Mouse (Mus musculus) brain, adult 2 months (tissue): ENCODE data around the gene Aknad1.

Experiments used
- DNase-seq: peaks from one replicate; pipeline ENCODE4 v3.0.0; 2011; ENCODE audit warnings: low read depth, low spot score

Gene Aknad1

DNA sequence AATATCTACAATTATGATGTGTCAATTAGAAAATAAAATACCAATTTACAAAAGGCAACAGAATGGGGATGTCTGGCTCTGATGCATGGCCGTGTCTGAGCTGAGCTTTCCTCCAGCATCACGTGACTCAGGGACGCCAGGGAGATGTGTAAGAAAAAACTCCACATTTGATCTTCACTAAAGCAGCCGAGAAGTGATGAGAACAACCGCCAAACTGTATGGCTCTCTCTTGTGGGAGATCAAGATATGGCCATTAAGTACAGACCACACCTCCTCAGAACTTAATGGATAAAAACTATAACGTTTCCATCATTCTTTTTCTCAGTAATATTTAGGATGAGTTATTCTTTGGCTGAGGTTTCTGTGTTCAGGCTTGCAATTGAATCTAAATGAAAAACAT lies 11.6 kb downstream of the Aknad1 start:
- no peak for DNase-seq

DNA sequence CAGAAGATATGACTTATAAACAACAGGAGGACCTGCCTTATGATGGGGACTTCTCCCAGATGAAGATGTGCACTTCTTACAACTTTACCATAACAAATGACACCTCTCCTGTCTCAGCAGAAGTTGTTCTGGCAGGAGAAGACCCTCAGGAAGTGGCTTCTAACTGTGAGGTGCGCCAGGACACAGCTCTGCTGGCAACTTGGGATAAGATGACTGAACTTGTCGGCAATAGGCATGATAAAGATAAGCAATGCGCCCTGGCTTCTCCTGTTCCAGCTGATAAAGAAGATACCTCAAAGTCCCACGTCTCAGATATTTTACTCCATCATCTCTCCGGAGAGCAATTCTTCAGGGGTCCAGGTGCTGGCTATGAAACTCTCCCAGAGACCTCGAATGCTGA lies 12.2 kb downstream of the Aknad1 start:
- DNase-seq: no peak

DNA sequence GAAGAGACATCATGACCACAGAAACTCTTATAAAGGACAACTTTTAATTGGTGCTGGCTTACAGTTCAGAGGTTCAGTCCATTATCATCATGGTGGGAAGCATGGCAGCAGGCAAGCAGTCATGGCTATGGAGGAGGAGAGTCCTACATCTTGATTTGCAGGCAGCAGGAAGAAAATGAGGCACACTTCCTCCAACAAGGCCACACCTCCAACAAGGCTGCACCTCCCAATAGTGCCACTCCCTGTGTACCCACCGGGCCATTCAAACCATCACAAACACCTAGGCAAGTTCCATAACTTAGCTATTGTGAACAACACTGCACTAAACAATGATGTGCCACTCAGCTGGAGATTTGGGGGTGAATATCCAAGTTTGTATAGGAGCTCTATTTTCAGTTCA lies 15.1 kb downstream of the Aknad1 start:
- DNase-seq: no peak

DNA sequence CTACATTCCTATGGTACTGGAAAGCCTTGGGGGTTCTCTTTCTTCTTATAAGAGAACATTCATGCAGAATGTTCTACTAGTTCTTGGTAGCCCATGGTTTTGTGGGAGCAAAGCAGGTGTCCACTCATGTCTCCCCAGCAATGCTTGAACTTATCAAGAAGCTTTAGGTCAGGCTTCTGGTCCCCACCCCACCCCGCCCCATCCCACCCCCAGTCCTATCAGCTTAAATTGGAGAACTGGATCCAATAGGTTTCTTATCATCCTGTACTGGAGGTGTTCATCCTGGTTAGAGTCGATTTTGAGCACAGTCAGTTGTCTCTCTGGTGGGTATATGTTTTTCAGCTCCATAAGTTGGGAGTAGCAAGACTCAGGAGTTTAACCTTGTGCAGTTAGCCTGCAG lies 16.1 kb downstream of the Aknad1 start:
- DNase-seq: no peak

DNA sequence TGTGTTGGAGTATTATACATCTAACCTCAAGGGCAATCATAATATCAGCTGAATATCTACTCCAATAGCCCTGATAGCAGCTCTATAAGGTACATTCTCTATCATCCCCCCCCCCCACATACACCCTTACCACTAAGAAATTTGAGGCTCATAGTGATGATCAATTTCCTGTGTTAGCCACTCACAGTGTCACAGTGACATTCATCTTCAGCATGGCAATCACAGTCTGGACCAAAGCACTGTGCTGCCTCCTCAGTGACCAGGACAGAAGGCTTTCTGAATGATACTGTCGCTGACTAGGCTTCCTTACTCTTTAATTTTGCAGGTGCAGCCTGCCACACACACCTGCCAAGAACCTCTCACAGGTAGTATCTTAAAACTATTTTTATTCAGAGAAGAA lies 16.7 kb downstream of the Aknad1 start:
- no peak for DNase-seq

DNA sequence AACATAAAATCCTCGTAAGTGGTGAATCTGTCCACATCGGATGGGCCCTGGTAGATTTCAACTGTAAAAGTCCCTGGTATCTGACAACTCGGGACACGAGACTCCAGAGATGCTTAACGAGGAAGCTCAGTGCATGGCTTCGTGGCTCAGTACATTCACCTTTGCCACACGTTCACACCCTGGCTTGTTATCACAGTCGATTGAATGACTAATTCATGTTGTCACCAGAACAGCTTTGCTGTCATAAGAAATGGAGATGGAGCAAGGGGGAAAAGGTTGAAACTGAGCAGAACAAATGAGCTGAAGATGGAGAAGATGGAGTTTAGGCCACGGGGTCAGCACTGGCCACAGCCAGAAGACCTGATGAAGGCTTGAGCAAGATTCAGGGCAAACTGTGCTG lies 18.1 kb downstream of the Aknad1 start:
- no peak for DNase-seq

DNA sequence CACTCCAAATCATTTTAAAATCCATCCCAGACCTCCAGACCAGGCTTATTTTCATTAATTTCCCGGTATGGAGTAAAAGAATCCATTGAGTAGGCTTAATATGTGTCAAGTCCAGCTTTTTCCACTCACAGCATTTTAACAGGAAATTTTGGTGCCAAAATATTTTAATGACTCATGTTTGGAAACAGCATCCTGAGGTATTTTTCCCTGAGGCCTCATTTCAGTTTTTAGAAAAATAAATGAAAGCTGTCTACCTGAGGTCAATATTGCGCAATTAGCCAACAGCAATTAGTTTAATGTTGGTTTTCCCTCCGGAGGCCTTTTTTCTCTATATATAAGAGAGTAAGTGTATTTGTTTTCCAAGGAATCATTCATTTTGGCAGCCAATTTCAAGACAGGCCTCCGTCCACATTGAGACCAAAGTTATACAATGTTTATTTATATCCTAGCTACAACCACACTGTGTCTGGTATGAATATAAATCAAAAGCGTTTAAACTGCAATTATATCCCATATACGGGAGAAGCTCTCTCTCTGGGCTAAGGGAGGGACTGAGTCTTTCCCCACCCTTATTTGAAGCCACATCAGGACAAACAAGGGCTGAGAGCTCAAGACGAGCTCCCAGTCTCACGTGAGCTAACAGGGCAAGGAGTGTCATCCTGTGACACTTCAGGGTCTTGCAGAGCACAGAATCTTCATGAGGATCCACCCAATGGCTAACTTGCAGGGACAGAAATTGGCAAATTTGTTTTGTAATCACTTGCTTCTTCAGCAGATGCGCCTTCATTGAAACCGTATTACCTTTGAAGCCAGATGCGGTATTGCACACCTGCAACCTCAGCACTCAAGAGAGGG lies 20.3 kb downstream of the Aknad1 start:
- peak; percentile 25 for DNase-seq

DNA sequence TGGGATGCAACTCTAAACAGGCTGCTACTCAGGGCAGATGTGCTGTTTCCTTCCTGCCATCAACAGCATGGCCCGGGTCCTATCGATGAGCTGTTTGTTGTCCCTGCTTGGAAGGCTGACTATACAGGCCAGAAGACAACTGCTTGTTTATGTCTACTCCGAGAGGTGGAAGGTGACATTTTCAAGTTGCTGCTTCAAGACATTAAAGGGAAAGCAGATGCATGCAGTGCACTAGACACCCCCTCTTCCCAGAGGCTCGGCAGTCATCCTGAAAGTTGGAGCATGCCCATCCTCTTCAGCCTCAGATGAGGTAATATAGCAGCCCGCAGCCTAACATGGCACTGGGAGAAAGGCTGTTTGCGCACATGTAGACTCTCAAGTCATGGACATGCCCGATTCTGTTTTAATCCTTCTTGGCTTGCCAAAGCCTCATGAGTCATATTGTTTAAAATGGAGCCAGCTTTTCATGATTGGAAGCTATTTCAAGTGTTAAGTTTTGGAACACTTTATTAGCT lies 23.2 kb downstream of the Aknad1 start:
- DNase-seq: peak; percentile 82

DNA sequence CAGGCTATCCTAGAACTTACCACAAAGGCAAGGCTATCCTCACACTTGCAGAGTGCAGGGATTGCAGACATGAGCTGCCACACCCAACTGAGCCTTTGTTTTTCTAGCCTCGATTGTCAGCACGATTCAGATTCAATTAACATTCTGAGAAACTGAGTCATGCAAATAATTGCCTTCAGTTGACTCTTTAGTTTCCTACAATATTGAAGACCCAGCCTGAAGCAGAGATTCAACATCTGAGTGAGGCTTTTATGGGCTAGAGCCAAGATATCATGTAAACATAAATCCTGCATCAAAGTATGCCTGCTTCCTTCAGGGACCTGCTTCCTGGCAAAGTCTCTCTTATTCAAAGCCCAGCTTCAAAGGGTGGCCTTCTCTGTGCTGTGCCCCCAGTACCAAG lies 24.2 kb downstream of the Aknad1 start:
- no peak for DNase-seq

DNA sequence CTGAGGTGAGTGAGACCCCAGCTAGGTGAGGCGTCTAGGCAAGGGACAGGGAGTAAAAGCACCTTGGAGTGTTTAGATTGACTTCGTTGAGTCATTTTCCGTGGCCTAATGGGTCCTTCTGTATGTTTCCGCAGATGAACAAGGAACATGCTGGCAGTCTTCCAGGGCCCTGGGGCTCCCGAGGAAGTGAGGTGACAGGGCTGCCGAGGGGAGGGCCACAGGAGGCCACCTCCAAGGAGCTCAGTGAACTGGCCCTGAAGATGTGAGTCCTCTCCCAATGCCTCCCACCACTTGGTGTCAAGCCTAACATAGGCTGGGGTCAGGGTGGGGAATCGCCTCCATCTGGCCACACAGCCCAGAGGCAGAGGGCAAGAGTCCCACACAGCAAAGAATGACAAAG lies 25.5 kb downstream of the Aknad1 start:
- DNase-seq: no peak

DNA sequence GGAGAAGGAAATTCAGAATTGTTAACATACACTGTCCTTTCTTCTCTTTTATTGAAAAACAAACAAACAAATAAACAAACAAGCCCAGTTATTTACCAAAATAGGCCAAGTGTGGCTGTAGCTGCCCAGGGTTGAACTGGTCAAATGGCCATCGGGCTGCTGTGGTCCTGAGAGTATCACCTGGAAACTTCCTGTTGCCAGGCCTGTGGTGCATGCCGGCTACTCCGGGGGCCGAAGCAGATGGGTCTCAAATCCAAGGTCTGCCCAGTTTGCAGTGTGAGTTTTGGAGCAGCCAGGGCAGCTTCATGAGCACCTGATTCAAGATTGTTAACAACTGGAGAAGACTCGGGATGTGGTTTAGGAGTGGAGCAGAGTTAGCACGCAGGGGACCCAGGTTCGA lies 26.0 kb downstream of the Aknad1 start:
- no peak for DNase-seq

DNA sequence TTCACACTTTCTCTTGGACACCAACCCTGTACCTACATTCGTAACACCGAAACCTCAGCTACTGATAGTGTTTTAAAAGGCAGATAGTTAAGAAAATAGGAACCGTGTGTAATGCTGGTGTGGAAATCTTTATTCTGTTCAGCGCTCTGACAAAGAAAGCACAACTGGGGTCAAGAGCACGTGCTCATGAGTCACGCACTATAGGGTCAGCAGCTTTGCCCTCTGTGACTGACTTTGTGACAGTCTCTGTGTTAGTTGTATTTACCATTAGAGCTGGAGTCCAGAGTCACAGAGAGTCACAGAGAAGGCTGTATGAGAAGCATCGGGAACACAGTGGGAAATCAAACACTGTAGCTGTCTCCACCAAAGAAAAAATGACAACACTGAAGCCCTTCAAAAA lies 27.5 kb downstream of the Aknad1 start:
- DNase-seq: no peak

DNA sequence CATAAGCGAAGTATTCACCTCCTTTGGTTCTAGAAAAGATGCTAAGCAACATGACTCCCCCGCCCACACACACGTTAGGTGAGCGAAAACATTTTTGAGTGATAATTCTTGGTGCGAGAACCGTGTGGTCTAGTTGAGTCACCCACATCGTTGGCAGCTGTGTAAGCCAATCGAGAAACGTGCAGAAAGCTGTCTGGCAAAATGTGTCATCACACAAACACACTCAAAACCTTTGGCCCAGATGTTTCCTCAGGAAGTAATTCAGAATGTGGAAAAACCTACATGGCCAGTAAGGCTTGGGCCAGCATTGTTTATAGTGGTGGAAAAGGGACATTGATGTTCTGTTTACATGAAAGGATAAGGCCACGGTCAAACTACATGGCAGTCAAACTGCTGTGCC lies 28.0 kb downstream of the Aknad1 start:
- DNase-seq: peak; percentile 50

DNA sequence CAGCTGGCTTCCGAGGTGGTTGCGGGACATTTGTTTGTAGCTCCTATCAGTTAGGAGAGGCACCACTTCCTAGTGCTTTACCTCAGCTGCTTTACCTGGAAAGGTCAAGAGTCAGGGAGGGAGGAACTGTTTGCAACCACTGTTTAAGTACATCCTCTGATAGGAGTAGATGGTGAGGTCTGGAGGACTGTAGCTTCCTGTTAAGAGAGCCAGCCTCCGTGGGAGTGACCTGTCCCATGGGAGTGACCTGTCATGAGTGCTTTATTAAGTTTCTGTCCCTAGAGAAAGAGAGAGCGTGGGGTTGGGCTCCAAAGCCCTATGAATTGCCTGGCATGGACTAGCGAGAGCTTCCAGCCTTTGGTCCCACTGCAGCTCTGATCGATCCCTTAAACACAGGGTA lies 30.1 kb downstream of the Aknad1 start:
- no peak for DNase-seq

DNA sequence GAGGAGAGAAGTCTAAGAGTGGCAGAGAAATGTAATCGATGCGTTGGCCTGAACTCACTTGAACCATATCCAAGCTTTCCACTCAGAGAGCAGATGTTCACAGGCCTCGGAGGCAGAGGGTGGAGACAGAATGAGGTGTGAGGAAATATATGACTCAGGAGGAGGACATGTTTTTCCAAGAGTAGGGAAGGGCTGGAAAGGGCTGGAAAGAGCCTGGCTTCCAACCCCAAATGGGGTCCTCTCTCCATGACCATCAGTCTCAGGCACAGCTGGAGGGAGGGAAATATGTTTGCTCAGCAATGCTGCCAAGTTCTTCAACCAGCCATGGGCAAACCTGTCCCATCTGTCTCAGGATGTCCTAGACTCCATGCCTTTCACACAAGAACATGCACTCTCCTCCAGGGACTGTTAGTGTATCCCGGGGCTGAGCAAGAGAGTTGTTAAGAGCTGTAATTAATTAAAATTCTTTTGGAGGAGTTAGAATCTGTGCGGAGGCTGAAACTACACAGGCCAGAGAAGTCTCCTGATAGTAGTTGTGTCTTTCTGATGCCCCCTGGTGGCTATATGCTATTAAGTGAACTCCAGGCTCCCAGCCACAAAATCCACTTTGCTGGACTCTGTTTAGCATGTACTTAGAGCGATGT lies 31.4 kb downstream of the Aknad1 start:
- peak; percentile 85 for DNase-seq

DNA sequence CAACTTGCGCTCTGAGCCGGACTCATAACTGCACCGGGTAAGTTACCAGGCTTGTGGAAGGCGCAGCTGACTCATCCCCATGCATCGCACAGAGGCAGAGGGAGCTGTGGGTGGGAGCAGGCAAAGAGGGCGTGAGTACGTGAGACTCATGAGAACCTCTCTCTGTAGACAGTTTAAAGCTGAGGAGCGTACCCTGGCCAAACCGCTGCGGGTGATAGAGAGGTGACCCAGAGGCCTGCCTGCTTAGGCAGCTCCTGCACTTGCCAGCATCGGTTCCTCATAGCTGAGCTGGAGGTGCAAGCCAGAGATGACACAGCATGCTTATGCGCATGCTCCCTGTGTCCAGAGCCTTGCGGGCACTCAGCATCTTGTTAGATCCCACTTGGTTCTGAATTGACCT lies 32.8 kb downstream of the Aknad1 start:
- DNase-seq: peak; percentile 88

DNA sequence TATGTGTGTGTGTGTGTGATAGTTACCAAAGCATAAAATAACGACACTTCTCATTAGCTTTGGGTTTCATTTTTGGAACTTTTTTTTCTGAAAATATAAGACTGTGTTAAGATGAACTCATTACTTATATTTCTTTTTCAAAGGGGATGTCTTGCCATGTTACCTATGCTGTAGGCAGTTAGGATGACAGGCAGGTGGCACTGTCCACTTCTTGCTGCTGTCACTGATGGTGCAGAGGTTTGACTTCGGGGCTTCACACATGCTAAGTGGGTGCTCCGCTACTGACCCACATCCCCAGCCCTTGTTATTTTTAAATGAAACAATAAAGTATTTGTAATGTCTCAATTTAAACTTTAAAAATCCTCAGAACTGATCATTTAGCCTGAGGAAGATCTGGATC lies 33.4 kb downstream of the Aknad1 start:
- no peak for DNase-seq

DNA sequence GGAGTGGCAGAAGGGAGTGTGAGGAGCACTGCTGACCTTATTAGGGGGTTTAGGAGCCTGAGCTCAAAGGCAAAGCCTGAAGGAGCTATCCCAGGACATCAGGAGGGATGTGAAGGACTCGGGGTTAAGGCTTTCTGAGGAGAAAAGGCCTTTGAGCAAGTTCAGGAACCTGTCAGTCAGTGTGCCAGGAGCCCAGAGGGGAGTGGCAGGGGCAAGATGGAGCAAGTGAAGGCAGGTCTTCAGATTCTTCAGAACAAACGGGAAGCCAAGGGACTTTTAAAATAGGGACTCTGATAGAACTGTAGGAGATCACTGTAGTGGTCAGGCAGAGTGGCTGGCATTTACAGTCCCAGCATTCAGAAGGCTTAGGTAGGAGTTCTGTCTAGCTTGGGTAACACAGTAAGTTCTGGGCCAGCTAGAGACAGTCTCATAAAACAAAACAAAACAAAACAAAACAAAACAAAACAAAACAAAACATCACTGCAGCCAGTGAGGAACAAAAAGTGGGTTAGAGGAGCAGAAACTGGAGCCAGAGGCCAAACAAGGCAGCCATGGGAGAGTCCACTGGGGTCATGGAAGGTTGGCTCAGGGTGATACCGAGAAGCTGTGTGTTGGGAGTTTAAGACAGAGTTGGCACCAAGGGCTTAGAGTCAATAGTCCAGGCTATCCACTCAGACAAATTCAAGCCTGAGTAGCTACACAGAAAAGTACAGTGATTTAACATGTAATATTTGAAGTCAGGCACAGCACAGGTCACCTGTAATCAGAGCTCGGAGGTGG lies 39.5 kb downstream of the Aknad1 start:
- no peak for DNase-seq

DNA sequence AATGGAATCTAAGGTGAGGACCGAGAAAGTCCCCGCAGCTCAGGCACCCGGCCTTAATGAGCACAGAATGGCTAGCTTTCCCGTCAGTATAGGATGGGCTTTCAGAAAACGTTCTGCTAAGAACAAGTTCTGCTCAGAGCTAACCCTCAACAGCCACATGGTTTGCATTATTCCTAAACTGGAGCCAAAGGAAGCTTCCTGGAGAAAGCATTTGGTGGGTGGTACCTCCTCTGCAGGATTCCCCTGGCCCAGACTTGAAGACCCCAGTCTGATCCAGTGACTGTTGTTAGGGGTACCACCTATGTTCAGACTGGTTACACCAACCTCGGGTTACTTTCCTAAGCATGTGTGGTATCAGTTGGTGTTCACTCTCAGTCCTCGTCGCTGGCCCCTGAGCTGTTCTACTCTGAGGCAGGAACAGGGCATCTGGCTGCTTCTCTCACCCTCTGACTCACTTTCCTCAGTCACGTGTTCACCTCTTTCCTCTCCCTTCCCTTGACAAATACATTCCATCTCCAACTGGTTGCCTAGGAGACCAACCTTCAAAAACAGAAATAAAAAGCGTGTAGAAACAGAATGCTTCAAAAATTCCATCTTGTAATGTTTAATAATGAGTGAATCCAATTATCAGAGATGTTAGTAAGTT lies 41.9 kb downstream of the Aknad1 start:
- peak; percentile 89 for DNase-seq

DNA sequence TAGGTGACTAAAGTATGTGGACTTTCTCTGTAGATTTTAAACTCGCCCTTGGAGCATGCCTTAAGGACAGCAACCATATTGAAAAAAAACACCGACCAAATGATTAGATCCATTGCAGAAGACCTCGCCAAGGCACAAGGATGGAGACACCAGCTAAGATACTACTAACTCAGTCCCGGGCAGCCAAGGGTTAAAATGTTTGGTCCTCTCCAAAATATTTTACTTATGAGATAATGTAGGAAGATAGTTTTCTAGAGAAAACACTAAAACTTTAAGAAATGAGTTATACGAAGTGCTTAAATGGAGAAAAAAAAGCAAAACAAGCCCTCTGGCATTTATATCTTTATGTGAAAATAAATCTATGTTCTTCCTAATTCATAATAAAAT lies 42.4 kb downstream of the Aknad1 start:
- no peak for DNase-seq

DNA sequence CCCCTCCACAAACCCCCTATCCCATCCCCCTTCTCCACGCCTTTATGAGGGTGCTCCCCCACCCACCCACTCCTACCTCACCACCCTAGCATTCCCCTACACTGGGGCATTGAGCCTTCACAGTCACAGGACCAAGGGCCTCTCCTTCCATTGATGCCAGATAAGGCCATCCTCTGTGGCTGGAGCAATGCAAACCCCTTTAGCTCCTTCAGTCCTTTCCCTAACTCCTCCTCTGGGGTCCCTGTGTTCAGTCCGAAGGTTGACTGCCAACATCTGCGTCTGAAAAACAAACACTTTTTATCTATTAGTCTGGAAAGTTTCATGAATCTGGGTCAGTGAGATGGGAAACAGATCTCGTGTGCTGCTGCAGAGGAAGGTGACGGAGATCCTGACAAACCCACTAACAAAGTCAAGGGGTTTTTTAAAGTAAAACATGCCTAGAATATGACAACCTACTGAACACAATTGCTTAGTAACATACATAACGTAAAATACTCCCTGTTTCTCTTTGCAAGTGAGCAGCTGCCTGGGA lies 43.0 kb downstream of the Aknad1 start:
- no peak for DNase-seq

DNA sequence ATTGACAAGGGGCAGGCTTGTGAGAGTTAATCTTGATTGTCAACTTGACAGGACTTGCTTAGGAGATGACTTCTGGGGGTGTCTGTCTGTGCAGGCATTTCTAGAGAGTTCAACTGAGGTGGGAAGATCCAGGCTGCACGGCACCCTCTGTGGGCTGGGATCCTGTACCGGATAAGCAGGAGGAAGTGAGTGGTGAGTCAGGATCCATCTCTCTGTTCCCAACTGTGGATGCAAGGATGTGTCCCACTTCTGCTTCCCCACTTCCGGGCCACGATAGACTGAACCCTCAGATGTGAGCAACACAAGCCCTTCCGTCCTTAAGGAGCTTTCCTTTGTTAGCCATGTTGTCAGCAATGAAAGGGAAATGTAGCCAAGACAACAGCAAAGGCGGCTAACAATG lies 47.1 kb downstream of the Aknad1 start:
- peak; percentile 15 for DNase-seq
